Mouse (Mus musculus) C2C12 (cell line): Measurements from ENCODE around the gene Tpcn1.

Experiments
- CTCF ChIP-seq: IDR thresholded peaks from one replicate; pipeline ENCODE4 v1.5.1; 2011; ENCODE audit not compliant: control insufficient read depth, insufficient read depth, insufficient read length
- MAX ChIP-seq: IDR thresholded peaks from one replicate; pipeline ENCODE4 v1.6.1; 2011; ENCODE audit warnings: mild to moderate bottlenecking, control low read depth
- MYOG ChIP-seq: IDR thresholded peaks from one replicate; pipeline ENCODE4 v1.6.1; 2011; ENCODE audit not compliant: control insufficient read depth, insufficient read length; ENCODE audit errors: extremely low read depth
- USF1 ChIP-seq: IDR thresholded peaks from one replicate; pipeline ENCODE4 v1.6.1; 2011; ENCODE audit warnings: low read depth, mild to moderate bottlenecking, control low read depth, moderate library complexity

DNA sequence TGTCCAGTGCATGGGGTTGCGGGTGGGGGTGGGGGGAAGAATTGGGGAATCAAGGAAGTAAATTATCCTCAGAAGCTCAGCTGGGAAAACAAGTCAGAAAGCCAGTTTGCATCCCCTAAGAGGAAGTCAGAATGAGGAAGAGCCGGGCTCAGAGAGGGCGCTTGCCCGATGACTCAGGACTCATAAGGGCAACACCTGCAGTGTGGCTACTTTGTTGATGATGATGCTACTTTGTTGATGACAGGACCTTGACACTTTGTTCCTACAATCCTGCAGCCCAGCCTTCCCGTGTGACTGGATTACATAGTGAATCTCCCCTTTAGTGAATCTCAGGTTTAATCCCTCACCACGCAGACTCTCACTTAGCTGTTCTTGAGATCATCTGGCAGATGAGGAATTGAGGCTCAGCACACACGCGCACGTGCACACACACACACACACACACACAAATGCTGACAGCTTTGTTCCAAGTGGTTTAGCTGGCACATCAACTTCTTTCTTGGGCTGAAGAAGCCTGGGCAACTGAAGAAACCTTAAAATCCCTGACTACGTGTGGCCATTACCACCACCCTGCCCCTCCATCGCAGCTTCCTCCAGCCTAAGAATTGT lies 18.1 kb downstream of the Tpcn1 start:
- TF ChIP-seq MYOG (no peak), CTCF (no peak), MAX (no peak), USF1 (no peak)
